Mouse (Mus musculus) neural tube, embryonic 13.5 days (tissue): Measurements from ENCODE around the gene Rxylt1. TPM values are rescaled to one million over a fixed set of nuclear protein-coding genes. Genes with fewer than 3 reads are reported as not detected.

Experiments
- ATAC-seq: fragments of 200-750 bp; cut with Nextera tagmentation; 2 replicates; pipeline ENCODE4 v1.8.0; 2017; ENCODE audit warnings: low read depth, mild to moderate bottlenecking, moderate TSS enrichment, moderate library complexity
- H3K27ac ChIP-seq: fragments of 300-500 bp; sonication (generic); replicated peaks from 2 replicates; pipeline ENCODE4 v1.5.1; 2015; ENCODE audit warnings: moderate library complexity, mild to moderate bottlenecking, inconsistent platforms
- H3K27me3 ChIP-seq: fragments of 300-500 bp; sonication (generic); 2 replicates; pipeline ENCODE4 v1.6.1; 2015; ENCODE audit warnings: mild to moderate bottlenecking, inconsistent platforms
- H3K36me3 ChIP-seq: fragments of 300-500 bp; sonication (generic); 2 replicates; pipeline ENCODE4 v1.6.1; 2015; ENCODE audit warnings: mild to moderate bottlenecking, inconsistent platforms
- H3K4me1 ChIP-seq: fragments of 300-500 bp; sonication (generic); replicated peaks from 2 replicates; pipeline ENCODE4 v1.6.1; 2015; ENCODE audit warnings: inconsistent platforms
- H3K4me2 ChIP-seq: fragments of 300-500 bp; sonication (generic); 2 replicates; pipeline ENCODE4 v1.6.1; 2015; ENCODE audit warnings: inconsistent platforms, mild to moderate bottlenecking, moderate library complexity
- H3K4me3 ChIP-seq: fragments of 300-500 bp; sonication (generic); 2 replicates; pipeline ENCODE4 v1.5.1; 2015; ENCODE audit warnings: mild to moderate bottlenecking, inconsistent platforms
- H3K9ac ChIP-seq: fragments of 300-500 bp; sonication (generic); 2 replicates; pipeline ENCODE4 v1.6.1; 2015; ENCODE audit warnings: moderate library complexity, mild to moderate bottlenecking, inconsistent platforms
- H3K9me3 ChIP-seq: fragments of 300-500 bp; sonication (generic); 2 replicates; pipeline ENCODE4 v1.6.1; 2016; ENCODE audit warnings: inconsistent platforms
- WGBS: fragments of 180-500 bp; shearing (Covaris S2); methylation state at CpG from one replicate; pipeline ENCODE4 v1.1.7; 2015; 5-methylcytosine and 5-hydroxymethylcytosine counted together
- polyA plus RNA-seq: library from polyadenylated mRNA; unstranded; fragments of >200 nt; fragmentation: Nextera tagmentation; extraction: Ambion mirVana; gene quantifications from 2 replicates; pipeline ENCODE4 v1.2.1, GENCODE M21; 2015

Gene Rxylt1
- 43.3 and 47.0 TPM in 2 replicates for polyA plus RNA-seq

GRCm38 (mm10) chr10:122096980-122097844 lies at the start of gene Rxylt1:
Rxylt1 (minus strand) TSS chr10:122097371.
- peak within 1 kb of the TSS; percentile 62 for H3K4me3 ChIP-seq
- H3K27ac ChIP-seq, result peak within 1 kb of the TSS; percentile 89
- H3K4me2 ChIP-seq, result peak within 1 kb of the TSS; percentile 65
- under 1% methylated on average over 44 of the region's 48 CpGs for WGBS
- peaks cover 16% of the 10 kb centered on the region for H3K36me3 ChIP-seq
- no peaks in the 10 kb centered on the region for H3K27me3 ChIP-seq
- ATAC-seq, result peak; percentile 98
- H3K9me3 ChIP-seq, result no peaks in the 10 kb centered on the region
- H3K9ac ChIP-seq, result peak within 1 kb of the TSS; percentile 80
- H3K4me1 ChIP-seq, result peaks cover 11% of the 10 kb centered on the region

- 86% methylated on average over 21 of the region's 21 CpGs for WGBS
- H3K4me3 ChIP-seq, result no peak overlapping the region
- no peaks in the 10 kb centered on the region for H3K9me3 ChIP-seq
- no peaks in the 10 kb centered on the region for H3K27me3 ChIP-seq
- H3K9ac ChIP-seq, result no peak overlapping the region
- peak overlapping the region; percentile 29 for H3K4me2 ChIP-seq
- ATAC-seq, result no peak
- peaks cover 5% of the 10 kb centered on the region; the same call in 1 of the 2 replicates for H3K4me1 ChIP-seq
- no peak overlapping the region for H3K27ac ChIP-seq
- no peaks in the 10 kb centered on the region for H3K36me3 ChIP-seq
Measured at GRCm38 (mm10) chr10:122121290-122121970, 24.3 kb upstream of the Rxylt1 start.

GRCm38 (mm10) chr10:122120500-122121289 lies 23.5 kb upstream of the Rxylt1 start:
- H3K9me3 ChIP-seq, result no peaks in the 10 kb centered on the region
- peak overlapping the region; percentile 29 for H3K4me2 ChIP-seq
- H3K4me1 ChIP-seq, result peaks cover 5% of the 10 kb centered on the region; the same call in 1 of the 2 replicates
- WGBS, result 49% methylated on average over 16 of the region's 16 CpGs
- H3K27ac ChIP-seq, result no peak overlapping the region
- H3K36me3 ChIP-seq, result no peaks in the 10 kb centered on the region
- H3K4me3 ChIP-seq, result no peak overlapping the region
- no peaks in the 10 kb centered on the region for H3K27me3 ChIP-seq
- H3K9ac ChIP-seq, result no peak overlapping the region
- no peak for ATAC-seq

GRCm38 (mm10) chr10:122119451-122119850 lies 22.3 kb upstream of the Rxylt1 start:
- Histone ChIP-seq H3K9me3 (no peaks in the 10 kb centered on the region), H3K27me3 (no peaks in the 10 kb centered on the region), H3K4me2 (no peak overlapping the region), H3K4me1 (peaks cover 5% of the 10 kb centered on the region; the same call in 1 of the 2 replicates), H3K36me3 (no peaks in the 10 kb centered on the region), H3K27ac (no peak overlapping the region), H3K9ac (no peak overlapping the region), H3K4me3 (no peak overlapping the region)
- 75% methylated on average over 6 of the region's 6 CpGs for WGBS
- no peak for ATAC-seq

GRCm38 (mm10) chr10:122116636-122117035 lies 19.5 kb upstream of the Rxylt1 start:
- ATAC-seq, result no peak
- H3K27ac ChIP-seq, result no peak overlapping the region
- no peak overlapping the region for H3K4me3 ChIP-seq
- H3K4me1 ChIP-seq, result peaks cover 5% of the 10 kb centered on the region; the same call in 1 of the 2 replicates
- no peak overlapping the region for H3K4me2 ChIP-seq
- 89% methylated on average over 11 of the region's 11 CpGs for WGBS
- H3K9ac ChIP-seq, result no peak overlapping the region
- no peaks in the 10 kb centered on the region for H3K9me3 ChIP-seq
- no peaks in the 10 kb centered on the region for H3K27me3 ChIP-seq
- no peaks in the 10 kb centered on the region for H3K36me3 ChIP-seq

GRCm38 (mm10) chr10:122106633-122107028 lies 9.5 kb upstream of the Rxylt1 start:
- H3K9me3 ChIP-seq, result no peaks in the 10 kb centered on the region
- WGBS, result 71% methylated on average over 3 of the region's 3 CpGs
- H3K4me3 ChIP-seq, result no peak overlapping the region
- H3K4me2 ChIP-seq, result no peak overlapping the region
- H3K4me1 ChIP-seq, result no peaks in the 10 kb centered on the region
- no peak overlapping the region for H3K27ac ChIP-seq
- no peak overlapping the region for H3K9ac ChIP-seq
- no peaks in the 10 kb centered on the region for H3K36me3 ChIP-seq
- H3K27me3 ChIP-seq, result no peaks in the 10 kb centered on the region
- ATAC-seq, result no peak

- Histone ChIP-seq H3K36me3 (no peaks in the 10 kb centered on the region), H3K9ac (no peak overlapping the region)
- WGBS, result 70% methylated on average over 10 of the region's 10 CpGs
Measured at GRCm38 (mm10) chr10:122105889-122106632, 8.9 kb upstream of the Rxylt1 start.

GRCm38 (mm10) chr10:122105407-122105806 lies 8.2 kb upstream of the Rxylt1 start:
- Histone ChIP-seq H3K9me3 (no peaks in the 10 kb centered on the region), H3K9ac (no peak overlapping the region), H3K36me3 (no peaks in the 10 kb centered on the region), H3K27me3 (no peaks in the 10 kb centered on the region), H3K27ac (no peak overlapping the region), H3K4me2 (no peak overlapping the region), H3K4me3 (no peak overlapping the region), H3K4me1 (no peaks in the 10 kb centered on the region)
- ATAC-seq, result 0 out of 2 replicates have a peak, but pooled peaks have one; percentile 65
- 2% methylated on average over 3 of the region's 3 CpGs for WGBS

More at GRCm38 (mm10) chr10:122105889-122106632, 8.9 kb upstream of the Rxylt1 start:
- Histone ChIP-seq H3K9me3 (no peaks in the 10 kb centered on the region), H3K27ac (no peak overlapping the region), H3K4me2 (no peak overlapping the region), H3K4me3 (no peak overlapping the region), H3K27me3 (no peaks in the 10 kb centered on the region), H3K4me1 (no peaks in the 10 kb centered on the region)
- ATAC-seq, result 0 out of 2 replicates have a peak, but pooled peaks have one; percentile 19

GRCm38 (mm10) chr10:122102675-122103074 lies 5.5 kb upstream of the Rxylt1 start:
- Histone ChIP-seq H3K27ac (no peak overlapping the region), H3K4me3 (no peak overlapping the region), H3K4me2 (no peak overlapping the region), H3K9me3 (no peaks in the 10 kb centered on the region), H3K4me1 (no peaks in the 10 kb centered on the region), H3K36me3 (no peaks in the 10 kb centered on the region), H3K27me3 (no peaks in the 10 kb centered on the region), H3K9ac (no peak overlapping the region)
- WGBS, result 89% methylated on average over 5 of the region's 5 CpGs
- ATAC-seq, result no peak

GRCm38 (mm10) chr10:122096462-122096979 lies 650 bp downstream of the Rxylt1 start:
- under 1% methylated on average over 46 of the region's 48 CpGs for WGBS
- H3K27ac ChIP-seq, result peak overlapping the region; percentile 89
- ATAC-seq, result peak; percentile 81
- H3K4me3 ChIP-seq, result peak overlapping the region; percentile 62
- H3K4me1 ChIP-seq, result peaks cover 11% of the 10 kb centered on the region
- H3K9ac ChIP-seq, result peak overlapping the region; percentile 80
- H3K4me2 ChIP-seq, result peak overlapping the region; percentile 65
- H3K9me3 ChIP-seq, result no peaks in the 10 kb centered on the region
- H3K27me3 ChIP-seq, result no peaks in the 10 kb centered on the region
- peaks cover 20% of the 10 kb centered on the region for H3K36me3 ChIP-seq

GRCm38 (mm10) chr10:122090472-122090871 lies 6.7 kb downstream of the Rxylt1 start:
- peaks cover 66% of the 10 kb centered on the region for H3K36me3 ChIP-seq
- H3K27ac ChIP-seq, result no peak overlapping the region
- peaks cover 5% of the 10 kb centered on the region for H3K4me1 ChIP-seq
- H3K9me3 ChIP-seq, result peaks cover 24% of the 10 kb centered on the region
- H3K4me3 ChIP-seq, result no peak overlapping the region
- no peak overlapping the region for H3K4me2 ChIP-seq
- H3K27me3 ChIP-seq, result no peaks in the 10 kb centered on the region
- no peak overlapping the region for H3K9ac ChIP-seq
- WGBS, result 98% methylated on average over 1 of the region's 1 CpGs
- ATAC-seq, result no peak
